Mouse (Mus musculus) cerebellum, adult 2 months (tissue): ENCODE measurements around the gene Gng2. TPM values are rescaled to one million over a fixed set of nuclear protein-coding genes. Genes with fewer than 3 reads are reported as not detected.
A peak's percentile ranks its signal among the peaks of the same experiment; 100 is the strongest.

ENCODE experiments used
- DNase-seq, 2 experiments: peaks; one replicate each; pipeline ENCODE4 v3.0.0; 2021
- H3K27ac ChIP-seq: fragments of 200-500 bp; 2 replicates; pipeline ENCODE4 v1.5.1; 2012; ENCODE audit warnings: low read length, control low read depth, inconsistent platforms; ENCODE audit not compliant: insufficient read depth
- H3K27me3 ChIP-seq: fragments of 200-500 bp; 2 replicates; pipeline ENCODE4 v1.6.1; 2012; ENCODE audit warnings: inconsistent platforms, mild to moderate bottlenecking, low read length, moderate library complexity; ENCODE audit not compliant: control insufficient read depth, insufficient read depth
- H3K4me1 ChIP-seq: fragments of 200-500 bp; 2 replicates; pipeline ENCODE4 v1.6.1; 2011; ENCODE audit warnings: low read length; ENCODE audit not compliant: control insufficient read depth, insufficient read depth
- H3K4me3 ChIP-seq: fragments of 200-500 bp; replicated peaks from 2 replicates; pipeline ENCODE3; 2011; ENCODE audit warnings: mild to moderate bottlenecking, low read depth, low read length, control low read depth; ENCODE audit not compliant: insufficient read depth
- CTCF ChIP-seq: fragments of 200-500 bp; IDR thresholded peaks from 2 replicates; pipeline ENCODE4 v1.5.1; 2011; ENCODE audit warnings: low read depth, mild to moderate bottlenecking, control low read depth, low read length, moderate library complexity, borderline replicate concordance; ENCODE audit not compliant: insufficient read depth
- POLR2A ChIP-seq: fragments of 200-500 bp; IDR thresholded peaks from 2 replicates; pipeline ENCODE4 v1.6.1; 2011; ENCODE audit warnings: low read length, control low read depth, borderline replicate concordance; ENCODE audit not compliant: insufficient read depth
- WGBS: fragments of 180-500 bp; shearing (Covaris S2); methylation state at CpG from one replicate; pipeline ENCODE4 v1.1.7; 2018; 5-methylcytosine and 5-hydroxymethylcytosine counted together
- polyA plus RNA-seq: library from polyadenylated mRNA; depleted of rRNA; stranded (reverse); fragments of >200 nt; gene quantifications from 2 replicates; pipeline ENCODE4 v1.2.3, GENCODE M21; 2012; rRNA removed

Gene Gng2
- polyA plus RNA-seq: 62.7 and 64.5 TPM in 2 replicates

DNA sequence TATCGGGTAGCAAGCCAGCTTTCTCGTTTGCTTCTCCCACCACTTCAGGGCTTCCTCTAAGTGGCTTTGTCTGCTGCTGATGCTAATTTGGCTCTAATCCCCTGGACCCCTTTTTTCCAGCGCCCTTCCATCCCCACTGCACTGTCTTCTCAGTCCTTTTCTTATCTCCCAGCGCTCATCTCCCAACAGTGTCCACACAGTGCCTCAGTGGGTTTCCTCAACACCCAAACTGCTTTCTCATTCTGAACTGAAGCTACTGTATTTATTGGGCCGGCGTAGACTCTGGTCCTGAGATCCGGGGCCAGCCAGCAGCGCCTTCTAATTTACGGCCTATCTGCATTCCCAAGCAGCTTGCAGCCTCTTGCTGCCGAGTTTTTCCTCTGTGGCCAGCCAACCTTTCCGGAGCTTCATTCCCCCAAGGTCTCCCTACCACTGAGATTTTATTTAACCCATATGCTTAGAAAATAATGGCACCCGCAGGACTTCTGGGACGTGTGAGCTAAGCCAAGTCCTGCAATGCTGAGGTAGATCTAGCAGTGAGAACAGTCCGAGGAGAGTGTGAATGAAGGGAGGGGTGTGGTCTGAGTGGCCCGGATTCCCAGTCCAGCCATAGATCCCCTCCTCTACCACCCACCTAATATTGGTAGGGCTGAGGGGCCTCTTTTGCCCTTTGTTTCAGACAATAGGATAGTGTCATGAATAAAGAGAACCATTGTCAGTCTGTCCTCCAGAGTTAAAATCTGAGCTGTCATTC lies at the start of gene Gng2:
TSS of gene Gng2 (minus strand) at position 357 of the 754 bp plus-strand sequence.
- peaks cover 4% of the 10 kb centered on the region for H3K4me1 ChIP-seq
- peak in 1 of 2 experiments; percentile 43 for DNase-seq
- H3K4me3 ChIP-seq: peak within 1 kb of the TSS; percentile 84
- H3K27ac ChIP-seq: peak within 1 kb of the TSS; percentile 81
- WGBS: 6% methylated on average over 15 of the region's 15 CpGs
- TF ChIP-seq CTCF (no peak), POLR2A (no peak)
- no peaks in the 10 kb centered on the region for H3K27me3 ChIP-seq

DNA sequence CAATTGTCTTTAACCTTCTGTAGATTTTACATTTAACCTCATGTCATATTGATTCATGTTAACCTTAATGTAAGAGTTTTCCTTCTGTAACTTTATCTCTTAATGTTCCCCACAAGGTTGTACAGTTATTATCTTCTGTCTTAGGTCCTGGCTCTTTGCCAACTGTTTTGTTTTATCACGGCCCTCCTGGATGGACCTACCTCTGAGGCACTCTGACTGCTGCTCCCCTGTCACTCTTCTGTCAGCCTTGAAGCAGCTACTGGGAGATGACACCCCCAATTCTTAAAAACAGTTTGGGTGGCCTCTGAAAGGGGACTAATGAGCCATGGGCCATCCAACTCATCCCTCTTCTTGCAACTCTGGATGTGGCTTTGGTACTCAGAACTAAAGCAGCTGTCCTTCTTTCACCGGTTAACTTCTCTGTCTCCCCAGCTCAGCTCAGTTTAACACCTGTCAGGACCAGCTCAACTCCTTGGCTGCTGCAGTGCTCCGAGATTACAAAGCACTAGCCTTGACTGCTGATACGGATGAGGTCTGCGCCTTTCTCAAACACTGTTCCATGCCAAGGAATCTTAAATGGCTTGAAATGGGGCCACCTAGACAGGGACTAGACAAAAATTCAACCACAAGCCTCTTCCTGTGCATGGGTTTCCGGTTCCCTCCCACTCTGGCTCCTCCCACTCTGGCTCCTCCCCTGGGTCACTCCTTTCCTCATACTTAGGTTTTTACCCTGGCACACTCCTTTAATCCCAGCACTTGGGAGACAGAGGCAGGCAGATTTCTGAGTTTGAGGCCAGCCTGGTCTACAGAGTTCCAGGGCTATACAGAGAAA lies 47.7 kb upstream of the Gng2 start:
- no peak for DNase-seq
- no peaks in the 10 kb centered on the region for H3K4me1 ChIP-seq
- H3K4me3 ChIP-seq: no peak overlapping the region
- no peaks in the 10 kb centered on the region for H3K27me3 ChIP-seq
- TF ChIP-seq CTCF (no peak), POLR2A (no peak)
- 45% methylated on average over 6 of the region's 6 CpGs for WGBS
- H3K27ac ChIP-seq: no peak overlapping the region

DNA sequence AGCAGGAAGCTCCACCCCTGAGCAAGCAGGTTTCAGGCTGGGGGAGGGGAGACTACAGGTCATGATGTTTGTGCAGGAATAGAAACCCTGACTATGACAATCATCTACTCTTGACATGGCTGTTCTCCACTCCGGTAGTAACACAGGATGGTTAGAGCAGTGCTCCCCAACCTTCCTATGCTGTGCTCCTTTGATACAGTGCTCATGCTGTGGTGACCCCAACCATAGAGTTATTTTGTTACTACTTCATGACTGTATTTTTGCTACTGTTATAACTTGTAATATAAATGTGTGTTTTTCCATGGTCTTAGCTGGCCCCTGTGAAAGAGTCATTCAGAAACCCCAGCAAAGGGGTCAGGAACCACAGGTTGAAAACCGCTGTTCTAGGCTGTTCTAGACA lies 46.5 kb upstream of the Gng2 start:
- no peak overlapping the region for H3K27ac ChIP-seq
- H3K4me1 ChIP-seq: no peaks in the 10 kb centered on the region
- DNase-seq: no peak
- no peaks in the 10 kb centered on the region for H3K27me3 ChIP-seq
- no peak overlapping the region for H3K4me3 ChIP-seq
- 96% methylated on average over 2 of the region's 2 CpGs for WGBS
- TF ChIP-seq CTCF (no peak), POLR2A (no peak)

DNA sequence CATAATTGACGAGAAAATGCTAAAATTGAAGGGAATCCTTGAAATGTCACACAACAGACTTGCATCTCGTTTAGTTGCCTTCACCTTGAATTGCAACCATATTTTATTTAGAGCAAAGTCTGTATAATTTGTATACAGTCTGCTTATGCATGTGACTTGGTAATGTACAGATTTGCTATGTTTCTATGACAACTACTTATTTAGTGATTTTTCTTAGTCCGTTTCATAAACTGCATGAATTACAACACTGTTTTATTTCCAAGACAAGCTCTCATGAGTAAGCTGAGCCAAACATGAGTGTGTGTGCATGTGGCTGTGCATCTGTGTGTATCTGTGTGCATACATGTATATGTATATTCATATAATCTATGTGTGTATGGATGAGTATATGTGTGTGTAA lies 42.1 kb upstream of the Gng2 start:
- TF ChIP-seq CTCF: no peak
- TF ChIP-seq POLR2A: no peak
- DNase-seq: no peak
- no peak overlapping the region for H3K27ac ChIP-seq
- WGBS: 81% methylated on average over 3 of the region's 3 CpGs
- no peaks in the 10 kb centered on the region for H3K4me1 ChIP-seq
- no peaks in the 10 kb centered on the region for H3K27me3 ChIP-seq
- H3K4me3 ChIP-seq: no peak overlapping the region

DNA sequence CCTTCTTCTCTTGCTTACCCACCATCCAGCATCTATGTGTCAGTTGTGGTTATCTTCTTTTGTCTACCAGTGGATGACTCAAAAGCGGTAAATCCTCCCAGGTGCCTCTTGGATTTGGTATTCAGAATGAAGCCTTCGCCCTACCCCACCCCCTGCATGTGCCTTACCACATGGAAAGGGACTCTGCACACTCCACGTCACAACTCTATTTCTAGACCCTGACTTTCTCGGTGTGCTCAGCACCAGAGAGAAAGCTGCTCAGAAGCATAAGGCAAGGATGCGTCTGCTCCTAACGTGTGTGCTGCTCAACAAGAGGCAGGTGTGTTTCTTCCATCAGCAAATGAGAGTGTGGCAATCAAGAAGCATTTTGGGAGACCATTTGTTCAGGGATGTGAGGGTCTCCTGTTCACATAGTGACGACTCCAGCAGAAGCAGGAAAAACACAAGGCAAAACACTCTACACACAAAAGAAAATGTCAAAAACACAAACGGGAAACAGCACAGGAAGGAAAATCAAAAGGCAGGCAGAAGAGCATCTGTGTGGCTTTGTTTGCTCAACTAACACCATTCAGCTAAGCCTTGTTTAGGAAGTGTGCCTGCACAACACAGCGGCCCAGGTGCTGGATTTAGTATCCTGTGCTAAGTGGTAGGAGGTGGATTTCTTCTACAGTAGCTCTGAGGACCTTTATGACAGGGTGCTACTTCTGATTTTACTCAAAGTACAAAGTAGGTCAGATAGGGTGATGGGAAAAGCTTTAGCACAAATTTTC lies 35.3 kb upstream of the Gng2 start:
- Histone ChIP-seq H3K4me3 (no peak overlapping the region), H3K27me3 (no peaks in the 10 kb centered on the region), H3K27ac (no peak overlapping the region), H3K4me1 (no peaks in the 10 kb centered on the region)
- DNase-seq: no peak
- WGBS: 80% methylated on average over 9 of the region's 9 CpGs
- TF ChIP-seq CTCF (no peak), POLR2A (no peak)

DNA sequence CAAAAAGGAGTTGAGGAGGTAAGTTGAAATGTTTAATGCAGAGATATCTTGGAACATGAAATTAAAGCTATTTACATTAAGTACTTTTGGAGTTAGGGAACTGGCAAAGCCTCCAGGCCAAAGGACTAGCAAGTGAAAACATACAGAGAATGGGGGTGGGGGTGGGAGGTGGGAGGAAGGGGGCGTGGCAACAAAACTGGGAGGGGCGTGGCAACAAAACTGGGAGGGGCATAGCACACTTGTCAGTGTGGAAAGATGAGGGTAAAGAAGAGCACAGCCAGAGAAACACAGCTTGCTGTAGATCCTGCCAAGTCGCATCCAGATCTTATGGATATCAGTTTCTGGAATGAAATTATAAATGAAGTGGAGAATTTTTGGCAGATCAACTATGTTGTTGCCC lies 30.0 kb upstream of the Gng2 start:
- Histone ChIP-seq H3K4me3 (no peak overlapping the region), H3K4me1 (no peaks in the 10 kb centered on the region), H3K27ac (no peak overlapping the region), H3K27me3 (no peaks in the 10 kb centered on the region)
- no peak for TF ChIP-seq CTCF
- no peak for TF ChIP-seq POLR2A
- no peak for DNase-seq
- WGBS: 78% methylated on average over 3 of the region's 3 CpGs

DNA sequence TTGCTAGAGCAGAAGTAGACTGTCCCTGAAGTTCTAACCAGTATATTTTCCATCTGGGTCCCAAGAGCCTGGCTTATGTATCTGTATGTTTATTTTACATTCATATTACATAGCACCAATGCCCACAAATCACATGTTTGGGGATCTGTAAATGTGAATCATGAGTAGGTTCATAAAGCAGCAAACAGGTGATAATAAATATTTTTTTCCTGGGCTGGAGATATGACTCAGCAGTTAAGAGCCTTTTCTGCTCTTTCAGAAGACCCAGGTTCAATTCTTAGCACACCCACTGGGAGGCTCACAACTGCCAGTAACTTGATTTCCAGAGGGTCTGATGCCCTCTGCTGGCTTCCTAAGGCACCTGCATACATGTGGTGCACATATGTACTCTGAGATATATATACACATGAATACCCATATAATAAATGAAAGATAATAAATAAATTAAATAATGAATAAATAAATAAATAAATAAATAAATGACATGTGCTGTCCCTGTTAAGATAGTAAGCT lies 27.4 kb upstream of the Gng2 start:
- H3K27me3 ChIP-seq: no peaks in the 10 kb centered on the region
- H3K4me1 ChIP-seq: no peaks in the 10 kb centered on the region
- H3K4me3 ChIP-seq: no peak overlapping the region
- TF ChIP-seq CTCF (no peak), POLR2A (no peak)
- no peak for DNase-seq
- H3K27ac ChIP-seq: no peak overlapping the region

DNA sequence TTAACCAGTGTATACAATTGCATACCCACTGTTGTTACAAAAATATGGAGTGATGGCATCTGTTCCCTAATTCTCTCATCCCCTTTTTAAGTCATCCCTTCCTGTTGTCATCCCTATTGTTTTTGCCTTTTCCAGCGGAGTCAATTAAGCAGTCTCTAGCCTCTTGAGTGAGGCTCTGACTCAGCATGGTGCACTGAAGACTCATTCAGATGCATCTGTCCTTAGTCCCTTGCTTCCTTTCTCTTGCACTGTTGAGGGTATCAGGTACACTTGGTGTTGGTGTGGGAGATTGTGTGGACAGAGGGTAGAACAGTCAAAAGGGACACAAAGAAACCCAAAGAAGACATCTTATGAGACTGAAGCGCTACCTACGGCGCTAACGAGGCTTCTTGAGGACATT lies 19.4 kb upstream of the Gng2 start:
- DNase-seq: no peak
- H3K4me3 ChIP-seq: no peak overlapping the region
- WGBS: 79% methylated on average over 5 of the region's 5 CpGs
- TF ChIP-seq POLR2A (no peak), CTCF (no peak)
- no peaks in the 10 kb centered on the region for H3K4me1 ChIP-seq
- no peaks in the 10 kb centered on the region for H3K27me3 ChIP-seq
- H3K27ac ChIP-seq: no peak overlapping the region
